Mouse (Mus musculus) small intestine, adult 2 months (tissue): ENCODE measurements around the gene Lgi2.

Experiments used
- CTCF ChIP-seq: fragments of 200-500 bp; IDR thresholded peaks from 2 replicates; pipeline ENCODE4 v1.5.1; 2012; ENCODE audit warnings: low read depth, mild to moderate bottlenecking, control low read depth, inconsistent platforms, low read length, moderate library complexity, mixed read lengths; ENCODE audit not compliant: insufficient replicate concordance, insufficient read length; ENCODE audit errors: extremely low read depth
- POLR2A ChIP-seq: fragments of 200-500 bp; IDR thresholded peaks from 2 replicates; pipeline ENCODE4 v1.6.1; 2012; ENCODE audit warnings: low read depth, mild to moderate bottlenecking, control low read depth, inconsistent platforms, low read length, moderate library complexity

- TF ChIP-seq CTCF (peak; percentile 81; the same call in 1 of the 2 replicates), POLR2A (no peak)
These were observed 50.8 kb downstream of the Lgi2 start for GRCm38 (mm10) chr5:52515246-52516021.
